Mouse (Mus musculus) gastrocnemius, adult 2 months (tissue): ENCODE data around the gene F12. TPM values are rescaled to one million over a fixed set of nuclear protein-coding genes. Genes with fewer than 3 reads are reported as not detected.

Experiments
- DNase-seq: peaks from one replicate; pipeline ENCODE4 v3.0.0; 2022
- H3K27ac ChIP-seq: fragments of 200-600 bp; 2 replicates; pipeline ENCODE4 v1.8.1; 2022; ENCODE audit warnings: mild to moderate bottlenecking
- H3K4me3 ChIP-seq: fragments of 200-600 bp; 2 replicates; pipeline ENCODE4 v1.8.1; 2022; ENCODE audit warnings: mild to moderate bottlenecking, moderate library complexity
- CTCF ChIP-seq: fragments of 200-600 bp; IDR thresholded peaks from 2 replicates; pipeline ENCODE4 v1.8.1; 2022; ENCODE audit warnings: antibody characterized with exemption, mild to moderate bottlenecking, moderate library complexity
- intact Hi-C: fragments of 180-260 bp; cut with DNase I; formaldehyde crosslinking; loops from one replicate; pipeline ENCODE4 v1.15.1; 2025
- microRNA-seq: library from miRNA; unstranded; fragments of <30 nt; microRNA quantifications from one replicate; pipeline ENCODE4 v1.2.0, GENCODE M21; 2021
- total RNA-seq, 2 experiments: library from RNA; stranded (reverse); gene quantifications; 2 replicates each; pipeline ENCODE4 v1.2.3; 2021

F12 gene
- total RNA-seq, 2 experiments from 2014 or later: not detected

DNA sequence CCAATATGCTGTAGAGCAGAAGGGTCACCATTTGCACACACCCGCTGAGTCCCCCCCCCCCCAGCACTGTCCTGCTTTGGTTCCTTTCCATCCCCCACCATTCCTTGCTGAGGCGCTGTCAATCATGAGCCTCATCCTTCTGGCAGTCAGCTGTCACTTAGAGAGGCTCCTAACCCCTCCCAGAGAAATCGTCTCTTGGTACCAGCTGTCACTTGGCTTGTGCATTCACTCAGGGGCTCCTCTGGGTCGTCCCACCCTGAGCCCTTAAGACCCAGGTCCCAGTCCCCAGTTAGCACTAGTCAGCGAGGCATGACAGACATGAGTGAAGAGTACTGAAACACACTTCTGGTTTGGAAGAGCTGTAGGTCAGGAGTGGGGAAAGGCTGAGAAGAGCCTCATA is 54.9 kb downstream of the F12 start:
- no peak for DNase-seq
- intact Hi-C loops: no loop called here
- TF ChIP-seq CTCF: no peak
- Histone ChIP-seq H3K27ac (no peak overlapping the region), H3K4me3 (no peak overlapping the region)

DNA sequence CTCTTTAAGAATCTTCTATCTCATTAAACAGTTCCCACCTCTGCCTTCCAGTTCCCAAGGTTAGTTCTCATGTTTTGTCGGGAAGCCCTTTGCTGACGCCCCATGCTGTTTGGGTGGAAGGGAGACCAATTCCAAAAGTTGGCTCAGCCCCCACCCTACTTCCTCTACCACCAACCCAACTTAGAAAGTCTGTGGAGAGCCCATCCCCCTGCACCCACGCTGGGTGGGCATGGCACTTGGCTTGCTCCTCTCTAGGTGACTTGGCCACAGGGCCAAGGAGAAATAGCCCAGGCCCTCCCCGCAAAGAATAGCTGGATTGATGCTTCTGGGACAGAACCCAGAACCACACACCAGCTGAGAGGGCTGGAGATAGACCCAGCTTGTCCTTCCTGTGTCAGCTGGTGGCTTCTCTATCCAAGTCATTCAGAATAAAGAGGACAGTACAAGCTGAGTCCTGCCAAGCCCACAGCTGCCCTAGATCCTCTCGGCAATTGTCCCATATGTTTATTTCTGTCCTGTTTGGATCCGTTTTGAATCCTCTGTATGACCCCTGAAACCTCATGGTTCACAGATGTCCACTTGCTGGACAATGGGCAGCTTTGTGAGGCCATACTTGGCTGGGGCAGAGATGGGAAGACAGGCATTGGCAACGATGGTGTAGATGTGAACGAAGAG is 55.4 kb downstream of the F12 start:
- Histone ChIP-seq H3K27ac (no peak overlapping the region), H3K4me3 (no peak overlapping the region)
- TF ChIP-seq CTCF: no peak
- DNase-seq: no peak
- intact Hi-C loops: no loop called here

DNA sequence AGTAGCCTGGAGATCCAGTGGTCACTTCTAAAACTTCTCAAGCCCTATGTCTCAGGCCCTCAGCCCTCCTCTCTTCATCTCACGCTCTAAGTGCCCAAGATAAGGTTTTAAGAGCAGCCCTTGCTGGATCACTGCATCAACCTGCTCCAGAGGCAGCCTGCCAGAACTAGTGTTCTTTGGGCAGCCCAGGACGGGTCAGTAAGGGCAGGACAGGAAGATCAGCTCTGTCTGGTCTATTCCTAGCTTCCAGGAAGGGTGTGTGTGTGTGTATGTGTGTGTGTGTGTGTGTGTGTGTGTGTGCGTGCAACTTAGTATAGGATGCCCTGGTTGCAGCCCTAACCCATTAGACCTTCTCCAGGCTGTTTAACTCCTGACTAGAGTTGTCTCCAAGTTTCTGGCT is 56.4 kb downstream of the F12 start:
- Histone ChIP-seq H3K4me3 (peak overlapping the region; percentile 57), H3K27ac (peak overlapping the region; percentile 20; the same call in 1 of the 2 replicates)
- no peak for TF ChIP-seq CTCF
- peak; percentile 41 for DNase-seq
- intact Hi-C loops: no loop called here

DNA sequence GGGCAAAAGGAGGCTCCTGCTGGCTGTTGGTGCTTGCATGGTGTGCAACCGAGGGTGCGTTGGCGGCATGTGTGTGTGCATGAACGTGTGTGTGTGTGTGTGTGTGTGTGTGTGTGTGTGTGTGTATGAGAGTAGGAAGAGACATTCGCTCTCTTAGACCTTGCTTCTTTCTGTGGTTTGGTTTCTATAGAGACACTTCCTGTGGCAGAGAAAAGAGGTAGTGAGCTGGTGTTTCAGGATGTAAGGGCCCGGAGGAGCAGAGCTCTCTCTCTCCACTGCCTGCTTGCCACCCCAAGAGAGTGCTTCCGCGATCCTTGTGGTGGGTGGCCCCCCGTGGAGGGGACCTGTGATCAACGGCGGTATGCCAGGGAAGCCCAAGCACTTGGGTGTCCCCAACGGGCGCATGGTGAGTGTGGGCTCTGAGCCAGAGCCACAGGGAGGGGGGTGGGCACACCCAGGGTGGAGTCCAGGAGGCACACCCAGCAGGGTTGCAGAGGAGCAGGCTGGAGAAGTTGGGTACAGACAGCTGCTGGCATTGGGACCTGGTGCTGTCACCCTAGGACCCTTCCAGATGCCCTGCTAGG is 57.0 kb downstream of the F12 start, which contains the start of gene Rgs14:
Gene Rgs14 (plus strand): TSS at position 202 of the 584 bp plus-strand sequence.
- Histone ChIP-seq H3K4me3 (peak within 1 kb of the TSS; percentile 57), H3K27ac (peak within 1 kb of the TSS; percentile 20; the same call in 1 of the 2 replicates)
- intact Hi-C loops: no loop called here
- no peak for TF ChIP-seq CTCF
- DNase-seq: no peak

DNA sequence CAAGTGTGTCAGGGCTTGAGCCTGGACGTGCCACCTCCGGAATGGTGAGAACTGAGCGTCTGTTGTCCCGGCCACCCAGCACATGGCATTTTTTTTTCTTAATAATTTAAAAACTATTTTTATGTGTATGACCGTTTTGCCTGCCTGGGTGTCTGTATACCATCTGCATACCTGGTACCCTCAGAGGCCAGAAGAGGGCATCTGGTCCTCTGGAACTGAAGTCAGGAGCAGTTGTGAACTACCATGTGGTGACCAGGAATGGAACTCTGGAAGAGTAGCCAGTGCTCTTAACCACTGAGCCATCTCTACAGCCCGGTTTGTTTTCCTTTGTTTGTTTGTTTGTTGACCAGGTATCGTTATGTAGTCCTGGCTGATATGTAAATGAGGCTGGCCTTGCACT is 58.2 kb downstream of the F12 start:
- intact Hi-C loops: no loop called here
- Histone ChIP-seq H3K27ac (no peak overlapping the region), H3K4me3 (no peak overlapping the region)
- TF ChIP-seq CTCF: no peak
- no peak for DNase-seq

Small RNA genes lying within 50 kb of the gene (microRNA-seq; reads per million reads assigned to microRNA genes)
- gene Mir6943: not detected

Other genes with a start within 250 kb of the F12 start
- gene Nsd1, start 217.0 kb downstream of the F12 start, total RNA-seq: 10 to 100 TPM; 49.5 to 56.7 TPM
- gene Prelid1, start 106.3 kb downstream of the F12 start, total RNA-seq: 10 to 100 TPM; 15.6 to 19.6 TPM
- gene Rab24, start 104.8 kb downstream of the F12 start, total RNA-seq: 10 to 100 TPM; 29.2 to 33.5 TPM
- gene Mxd3, start 97.0 kb downstream of the F12 start, total RNA-seq: not detected
- gene Lman2, start 64.0 kb downstream of the F12 start, total RNA-seq: 10 to 100 TPM; 36.7 to 42.3 TPM
- under 1 TPM in 1 of 2 experiments, not detected in 1; 0.20 TPM for gene Rgs14, start 57.1 kb downstream of the F12 start, total RNA-seq
- gene Slc34a1, start 28.6 kb downstream of the F12 start, total RNA-seq: not detected
- not detected for gene Pfn3, start 11.6 kb downstream of the F12 start, total RNA-seq
- gene Grk6, start 18.3 kb upstream of the F12 start, total RNA-seq: 1 to 10 TPM; 9.6 to 10.0 TPM
- under 1 TPM; 0.18 to 0.22 TPM for gene Prr7, start 37.5 kb upstream of the F12 start, total RNA-seq
- 1 to 10 TPM; 4.9 to 7.7 TPM for gene Dbn1, start 61.3 kb upstream of the F12 start, total RNA-seq
- 100 to 1,000 TPM; 424 to 537 TPM for gene Pdlim7, start 86.9 kb upstream of the F12 start, total RNA-seq
- 1 to 10 TPM in 1 of 2 experiments, under 1 TPM in 1; 0.77 to 1.5 TPM for gene Dok3, start 102.5 kb upstream of the F12 start, total RNA-seq
- 10 to 100 TPM; 10.6 to 11.5 TPM for gene Ddx41, start 109.9 kb upstream of the F12 start, total RNA-seq
- 10 to 100 TPM; 14.4 to 16.6 TPM for gene Fam193b, start 144.3 kb upstream of the F12 start, total RNA-seq
- gene Tmed9, start 146.9 kb upstream of the F12 start, total RNA-seq: 10 to 100 TPM; 53.3 to 77.0 TPM
- gene B4galt7, start 173.1 kb upstream of the F12 start, total RNA-seq: 1 to 10 TPM; 5.9 to 7.1 TPM
- 1 to 10 TPM; 9.7 to 9.9 TPM for gene Caml, start 196.2 kb upstream of the F12 start, total RNA-seq
- gene Ddx46, start 208.2 kb upstream of the F12 start, total RNA-seq: 10 to 100 TPM; 20.9 to 26.9 TPM